Mouse (Mus musculus): ENCODE measurements at regions not wholly inside any gene's neighbourhood (a gene's known extent, or its start where the extent isn't known, plus 50 kb on each side); places are given as distances from the start of the nearest gene placed in this dataset.

- TF ChIP-seq POLR2A (IDR thresholded peaks at IDR 0.05; ENCODE audit: control insufficient read depth, extremely low read depth, insufficient read depth, low read length, poor library complexity) (no peak), CTCF (IDR thresholded peaks at IDR 0.05; ENCODE audit: borderline replicate concordance, control insufficient read depth, extremely low read depth, insufficient read depth, low read length, poor library complexity) (no peak)
Observed at GRCm38 (mm10) chr15:62166786-62167185, 1244.0 kb upstream of the A1bg start.
